Mouse (Mus musculus): ENCODE measurements around the gene Apol9b. TPM values are rescaled to one million over a fixed set of nuclear protein-coding genes. Genes with fewer than 3 reads are reported as not detected.

Apol9b gene
- polyA plus RNA-seq, 1 experiment from 2014 or later, result 0.45 TPM

DNA sequence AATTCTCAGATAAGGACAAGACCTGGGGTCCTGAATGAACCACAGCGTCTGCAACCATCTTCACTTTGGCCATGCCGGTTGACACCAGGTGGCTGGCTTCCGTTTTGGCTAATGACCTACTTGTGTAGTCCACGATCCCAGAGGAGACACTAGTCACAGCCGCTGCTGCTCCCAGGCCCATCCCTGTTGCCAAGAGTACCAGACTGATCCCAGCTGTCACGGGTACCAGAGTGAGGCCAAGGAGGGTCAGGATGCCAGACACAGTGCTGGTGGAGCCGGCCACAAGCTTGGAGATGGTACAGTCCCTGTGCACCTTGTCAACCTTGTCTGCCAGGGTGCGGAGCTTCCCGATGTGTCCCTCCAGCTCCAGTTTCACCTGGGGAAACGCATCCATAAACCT is 20.9 kb downstream of the Apol9b start:
- Histone ChIP-seq H3K9me3 (ENCODE audit: control insufficient read depth, low read length) (no peaks in the 10 kb centered on the region), H3K9ac (ENCODE audit: low read length) (no peak overlapping the region), H3K4me2 (replicated peaks; ENCODE audit: low read depth) (no peak overlapping the region), H3K27me3 (ENCODE audit: control insufficient read depth, insufficient read depth, low read length) (no peaks in the 10 kb centered on the region), H3K36me3 (ENCODE audit: control insufficient read depth, insufficient read depth, low read length) (no peaks in the 10 kb centered on the region), H3K4me1 (replicated peaks; ENCODE audit: control insufficient read depth, insufficient read depth) (no peaks in the 10 kb centered on the region), H3K4me3 (ENCODE audit: low read depth, low read length) (no peak overlapping the region), H3K27ac (replicated peaks) (no peak overlapping the region)
- TF ChIP-seq CTCF (IDR thresholded peaks at IDR 0.05; ENCODE audit: low read depth), result no peak
- TF ChIP-seq EP300 (optimal IDR thresholded peaks at IDR 0.05), result no peak
- DNase-seq (ENCODE audit: low spot score), result no peak
- WGBS, result 87% methylated on average over 10 of the region's 10 CpGs
- ATAC-seq (ENCODE audit: low FRiP score, low TSS enrichment), result no peak

DNA sequence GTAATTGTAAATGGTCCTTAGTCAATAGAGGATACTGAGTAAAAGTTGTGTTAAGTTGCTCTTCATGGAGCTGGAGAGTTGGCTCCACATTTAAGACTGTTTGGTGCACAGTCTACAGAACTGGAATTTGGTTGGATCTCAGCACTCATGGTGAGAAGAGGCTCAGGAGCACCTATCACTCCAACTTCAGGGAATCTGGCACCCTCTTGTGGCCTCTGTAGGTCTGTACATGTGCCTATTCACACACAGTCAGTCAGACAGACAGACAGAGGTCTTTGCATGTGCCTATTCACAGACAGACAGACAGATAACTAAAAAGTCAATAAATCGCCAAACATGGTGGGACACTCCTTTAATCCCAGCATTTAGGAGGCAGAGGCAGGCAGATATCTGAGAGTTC is 21.6 kb downstream of the Apol9b start:
- H3K27me3 ChIP-seq (ENCODE audit: control insufficient read depth, insufficient read depth, low read length), result no peaks in the 10 kb centered on the region
- no peaks in the 10 kb centered on the region for H3K9me3 ChIP-seq (ENCODE audit: control insufficient read depth, low read length)
- no peak overlapping the region for H3K9ac ChIP-seq (ENCODE audit: low read length)
- DNase-seq (ENCODE audit: low spot score), result peak; percentile 51
- H3K4me3 ChIP-seq (ENCODE audit: low read depth, low read length), result no peak overlapping the region
- TF ChIP-seq CTCF (IDR thresholded peaks at IDR 0.05; ENCODE audit: low read depth) (peak; percentile 85), EP300 (optimal IDR thresholded peaks at IDR 0.05) (no peak)
- no peak overlapping the region for H3K27ac ChIP-seq (replicated peaks)
- peak; percentile 53 for ATAC-seq (ENCODE audit: low FRiP score, low TSS enrichment)
- no peaks in the 10 kb centered on the region for H3K36me3 ChIP-seq (ENCODE audit: control insufficient read depth, insufficient read depth, low read length)
- WGBS, result 24% methylated on average over 1 of the region's 1 CpGs
- no peaks in the 10 kb centered on the region for H3K4me1 ChIP-seq (replicated peaks; ENCODE audit: control insufficient read depth, insufficient read depth)
- H3K4me2 ChIP-seq (replicated peaks; ENCODE audit: low read depth), result no peak overlapping the region

DNA sequence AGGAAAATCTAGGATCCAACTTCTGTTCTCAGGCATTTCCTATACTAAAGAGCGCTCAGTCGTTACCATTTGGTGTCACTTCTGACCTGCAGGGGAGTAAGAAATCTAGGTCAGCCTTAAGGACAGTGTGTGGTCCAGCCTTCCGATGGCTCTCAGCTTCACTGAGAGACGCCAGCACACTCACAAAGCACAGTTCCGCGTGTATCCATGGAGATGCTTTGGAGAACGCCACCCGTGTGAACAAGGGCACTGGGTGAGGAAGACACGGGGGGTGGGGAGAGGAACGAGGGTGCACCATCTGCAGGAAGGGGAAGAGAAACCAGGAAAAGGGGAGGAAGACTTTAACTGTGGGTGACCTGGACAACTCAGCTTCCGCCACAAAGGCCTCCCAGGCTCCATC is 23.6 kb downstream of the Apol9b start:
- H3K4me2 ChIP-seq (replicated peaks; ENCODE audit: low read depth), result no peak overlapping the region
- no peak overlapping the region for H3K9ac ChIP-seq (ENCODE audit: low read length)
- H3K36me3 ChIP-seq (ENCODE audit: control insufficient read depth, insufficient read depth, low read length), result no peaks in the 10 kb centered on the region
- 48% methylated on average over 11 of the region's 11 CpGs for WGBS
- no peak overlapping the region for H3K27ac ChIP-seq (replicated peaks)
- no peak for ATAC-seq (ENCODE audit: low FRiP score, low TSS enrichment)
- H3K27me3 ChIP-seq (ENCODE audit: control insufficient read depth, insufficient read depth, low read length), result no peaks in the 10 kb centered on the region
- DNase-seq (ENCODE audit: low spot score), result no peak
- H3K9me3 ChIP-seq (ENCODE audit: control insufficient read depth, low read length), result no peaks in the 10 kb centered on the region
- H3K4me3 ChIP-seq (ENCODE audit: low read depth, low read length), result no peak overlapping the region
- TF ChIP-seq CTCF (IDR thresholded peaks at IDR 0.05; ENCODE audit: low read depth), result no peak
- no peaks in the 10 kb centered on the region for H3K4me1 ChIP-seq (replicated peaks; ENCODE audit: control insufficient read depth, insufficient read depth)

DNA sequence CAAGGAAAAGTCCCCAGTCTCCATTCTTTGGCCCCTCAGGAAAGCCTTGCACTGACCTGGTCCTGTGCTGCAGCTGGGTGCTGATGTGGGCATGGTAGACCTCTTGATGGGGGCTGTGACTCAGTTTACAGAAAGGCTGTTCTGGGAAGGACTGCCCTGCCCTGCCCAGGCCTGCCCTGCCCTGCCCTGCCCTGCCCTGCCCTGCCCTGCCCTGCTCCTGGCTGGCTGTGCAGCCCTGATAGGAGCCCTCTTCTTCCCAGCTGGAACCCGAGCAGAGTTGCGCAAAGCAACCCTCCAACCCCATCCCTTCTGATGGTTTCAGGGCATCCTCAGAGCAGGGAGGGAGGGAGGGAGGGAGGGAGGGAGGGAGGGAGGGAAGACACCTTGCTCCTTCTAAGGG is 26.3 kb downstream of the Apol9b start:
- H3K4me2 ChIP-seq (replicated peaks; ENCODE audit: low read depth), result no peak overlapping the region
- no peaks in the 10 kb centered on the region for H3K9me3 ChIP-seq (ENCODE audit: control insufficient read depth, low read length)
- H3K4me3 ChIP-seq (ENCODE audit: low read depth, low read length), result no peak overlapping the region
- H3K4me1 ChIP-seq (replicated peaks; ENCODE audit: control insufficient read depth, insufficient read depth), result no peaks in the 10 kb centered on the region
- H3K36me3 ChIP-seq (ENCODE audit: control insufficient read depth, insufficient read depth, low read length), result 0 out of 2 replicates have a peak, but pooled peaks cover under 1% of the 10 kb centered on the region
- H3K27ac ChIP-seq (replicated peaks), result no peak overlapping the region
- H3K9ac ChIP-seq (ENCODE audit: low read length), result no peak overlapping the region
- ATAC-seq (ENCODE audit: low FRiP score, low TSS enrichment), result peak; percentile 33; the same call in 1 of the 2 replicates
- TF ChIP-seq CTCF (IDR thresholded peaks at IDR 0.05; ENCODE audit: low read depth) (no peak), EP300 (optimal IDR thresholded peaks at IDR 0.05) (no peak)
- WGBS, result 37% methylated on average over 2 of the region's 2 CpGs
- no peaks in the 10 kb centered on the region for H3K27me3 ChIP-seq (ENCODE audit: control insufficient read depth, insufficient read depth, low read length)
- no peak for DNase-seq (ENCODE audit: low spot score)

DNA sequence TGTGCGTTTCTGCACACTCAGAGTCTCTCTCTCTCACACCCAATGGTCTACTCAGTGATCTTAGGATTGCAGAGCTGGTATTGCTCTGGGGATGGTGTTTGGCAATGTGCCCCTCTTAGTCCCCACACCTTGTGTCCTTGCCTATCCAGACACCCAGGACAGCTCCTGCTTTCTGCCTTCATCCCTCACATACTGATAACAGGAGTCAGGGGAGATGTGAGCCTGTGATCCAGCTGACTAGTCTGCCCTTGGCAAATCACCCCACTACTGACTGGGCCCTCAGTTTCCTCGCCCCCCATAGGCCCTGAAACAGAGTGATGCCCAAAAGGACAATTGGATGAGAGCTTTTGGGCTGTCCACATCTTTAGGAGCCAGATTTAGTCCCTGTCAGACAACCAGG is 27.2 kb downstream of the Apol9b start:
- no peaks in the 10 kb centered on the region for H3K4me1 ChIP-seq (replicated peaks; ENCODE audit: control insufficient read depth, insufficient read depth)
- no peaks in the 10 kb centered on the region for H3K27me3 ChIP-seq (ENCODE audit: control insufficient read depth, insufficient read depth, low read length)
- no peak for ATAC-seq (ENCODE audit: low FRiP score, low TSS enrichment)
- no peak for TF ChIP-seq EP300 (optimal IDR thresholded peaks at IDR 0.05)
- TF ChIP-seq CTCF (IDR thresholded peaks at IDR 0.05; ENCODE audit: low read depth), result no peak
- H3K9me3 ChIP-seq (ENCODE audit: control insufficient read depth, low read length), result no peaks in the 10 kb centered on the region
- H3K27ac ChIP-seq (replicated peaks), result no peak overlapping the region
- WGBS, result 60% methylated on average over 2 of the region's 2 CpGs
- no peak for DNase-seq (ENCODE audit: low spot score)
- peaks cover 5% of the 10 kb centered on the region; the same call in 1 of the 2 replicates for H3K36me3 ChIP-seq (ENCODE audit: control insufficient read depth, insufficient read depth, low read length)
- no peak overlapping the region for H3K9ac ChIP-seq (ENCODE audit: low read length)
- H3K4me2 ChIP-seq (replicated peaks; ENCODE audit: low read depth), result no peak overlapping the region
- no peak overlapping the region for H3K4me3 ChIP-seq (ENCODE audit: low read depth, low read length)

DNA sequence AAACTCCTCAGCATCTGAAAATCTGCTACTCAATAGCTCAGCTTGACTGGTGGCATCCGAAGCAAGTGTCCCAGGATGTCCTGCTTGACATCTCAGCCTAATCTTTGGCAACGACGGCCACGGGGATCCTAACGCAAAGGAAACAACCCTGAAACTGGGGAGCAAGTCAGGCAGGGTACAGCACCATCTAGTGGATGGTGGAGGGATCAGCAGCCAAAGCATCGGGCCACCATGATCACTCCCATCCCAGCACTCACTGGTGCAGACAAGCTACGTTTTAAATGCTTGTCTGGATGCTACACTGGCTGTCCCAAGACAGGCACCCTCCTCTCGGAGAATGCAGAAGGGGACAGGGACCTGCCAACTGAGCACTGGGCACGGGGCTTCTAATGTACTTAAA is 28.0 kb downstream of the Apol9b start, which contains the start of gene Apol8:
Gene Apol8, minus strand, starts transcription at position 156 of the 400 bp plus-strand sequence.
- peaks cover 10% of the 10 kb centered on the region; the same call in 1 of the 2 replicates for H3K36me3 ChIP-seq (ENCODE audit: control insufficient read depth, insufficient read depth, low read length)
- no peaks in the 10 kb centered on the region for H3K27me3 ChIP-seq (ENCODE audit: control insufficient read depth, insufficient read depth, low read length)
- no peak within 1 kb of the TSS for H3K9ac ChIP-seq (ENCODE audit: low read length)
- ATAC-seq (ENCODE audit: low FRiP score, low TSS enrichment), result peak; percentile 8; the same call in 1 of the 2 replicates
- WGBS, result 6% methylated on average over 9 of the region's 9 CpGs
- H3K27ac ChIP-seq (replicated peaks), result no peak within 1 kb of the TSS
- TF ChIP-seq EP300 (optimal IDR thresholded peaks at IDR 0.05) (no peak), CTCF (IDR thresholded peaks at IDR 0.05; ENCODE audit: low read depth) (peak; percentile 93)
- no peak within 1 kb of the TSS for H3K4me3 ChIP-seq (ENCODE audit: low read depth, low read length)
- H3K9me3 ChIP-seq (ENCODE audit: control insufficient read depth, low read length), result no peaks in the 10 kb centered on the region
- no peaks in the 10 kb centered on the region for H3K4me1 ChIP-seq (replicated peaks; ENCODE audit: control insufficient read depth, insufficient read depth)
- no peak within 1 kb of the TSS for H3K4me2 ChIP-seq (replicated peaks; ENCODE audit: low read depth)
- DNase-seq (ENCODE audit: low spot score), result peak; percentile 72

Data from stomach, postnatal 0 days (tissue).